Mouse (Mus musculus) embryonic facial prominence, embryonic 11.5 days (tissue): ENCODE measurements at regions not wholly inside any gene's neighbourhood (a gene's known extent, or its start where the extent isn't known, plus 50 kb on each side); places are given as distances from the start of the nearest gene placed in this dataset.

Experiments
- ATAC-seq: fragments of 200-750 bp; cut with Nextera tagmentation; replicated peaks from 2 replicates; pipeline ENCODE4 v1.8.0; 2017; ENCODE audit warnings: low read depth; ENCODE audit not compliant: insufficient number of reproducible peaks, low FRiP score, low TSS enrichment
- DNase-seq: peaks from one replicate; pipeline ENCODE4 v3.0.0-alpha.2; 2015; ENCODE audit warnings: low spot score
- H3K27ac ChIP-seq: fragments of 300-500 bp; sonication (generic); replicated peaks from 2 replicates; pipeline ENCODE4 v1.5.1; 2014; ENCODE audit warnings: mild to moderate bottlenecking, low read depth, low read length, control low read depth
- H3K27me3 ChIP-seq: fragments of 300-500 bp; sonication (generic); 2 replicates; pipeline ENCODE4 v1.6.1; 2014; ENCODE audit warnings: mild to moderate bottlenecking, low read length, moderate library complexity, mixed read lengths; ENCODE audit not compliant: control insufficient read depth, insufficient read depth
- H3K36me3 ChIP-seq: fragments of 300-500 bp; sonication (generic); replicated peaks from 2 replicates; pipeline ENCODE4 v1.6.1; 2014; ENCODE audit warnings: low read depth, mild to moderate bottlenecking, low read length, moderate library complexity, mixed read lengths; ENCODE audit not compliant: control insufficient read depth, insufficient read depth
- H3K4me1 ChIP-seq: fragments of 300-500 bp; sonication (generic); 2 replicates; pipeline ENCODE4 v1.6.1; 2014; ENCODE audit warnings: low read length, mixed read lengths; ENCODE audit not compliant: control insufficient read depth, insufficient read depth
- H3K4me2 ChIP-seq: fragments of 300-500 bp; sonication (generic); 2 replicates; pipeline ENCODE4 v1.6.1; 2014; ENCODE audit warnings: low read depth, mild to moderate bottlenecking, control low read depth, low read length, moderate library complexity
- H3K4me3 ChIP-seq: fragments of 300-500 bp; sonication (generic); 2 replicates; pipeline ENCODE4 v1.5.1; 2014; ENCODE audit warnings: low read depth, low read length, control low read depth
- H3K9ac ChIP-seq: fragments of 300-500 bp; sonication (generic); replicated peaks from 2 replicates; pipeline ENCODE4 v1.6.1; 2014; ENCODE audit warnings: mild to moderate bottlenecking, control low read depth, low read length
- H3K9me3 ChIP-seq: fragments of 300-500 bp; sonication (generic); replicated peaks from 2 replicates; pipeline ENCODE4 v1.6.1; 2016; ENCODE audit warnings: mild to moderate bottlenecking, low read length, inconsistent platforms, mixed read lengths; ENCODE audit not compliant: control insufficient read depth
- WGBS: fragments of 180-500 bp; shearing (Covaris S2); extraction: QIAGEN DNeasy Blood & Tissue Kit; methylation state at CpG from one replicate; pipeline ENCODE4 v1.1.7; 2014; 5-methylcytosine and 5-hydroxymethylcytosine counted together

DNA sequence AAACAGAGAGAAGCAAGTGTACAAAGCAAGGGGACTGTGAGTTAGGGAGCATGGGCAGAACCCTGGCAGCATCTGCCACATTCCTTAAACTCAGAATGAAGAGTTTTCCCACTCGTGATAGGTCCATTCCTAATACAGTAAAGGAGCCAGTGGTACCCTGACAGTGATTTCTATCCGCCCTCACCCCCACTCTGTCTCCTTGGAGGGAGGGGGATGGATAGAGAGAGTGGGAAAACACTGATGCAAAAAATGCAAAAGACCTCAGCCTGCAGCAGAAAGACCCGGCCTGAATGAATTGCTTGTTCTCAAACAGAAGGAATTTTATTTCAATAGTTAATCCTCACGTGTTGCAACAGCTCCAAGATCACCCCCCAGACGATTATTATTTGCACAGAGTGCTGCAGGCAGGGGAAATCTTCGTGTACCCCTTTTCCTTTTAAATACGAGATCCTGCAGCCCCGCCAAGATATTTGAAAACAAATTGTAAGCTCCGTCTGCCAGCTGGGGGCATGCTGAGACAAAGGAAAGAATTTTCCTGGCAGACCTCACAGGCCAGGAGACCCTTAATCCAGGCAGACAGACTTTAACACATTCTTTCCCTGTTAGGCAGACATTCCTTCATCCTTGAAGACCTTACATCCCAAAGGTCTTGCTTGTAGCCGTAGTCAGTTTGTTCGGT is 68.4 kb upstream of the Kiz start:
- H3K36me3 ChIP-seq, result no peaks in the 10 kb centered on the region
- ATAC-seq (0 out of 2 replicates have a peak, but pooled peaks have one; percentile 44), DNase-seq (peak; percentile 66)
- 0 out of 2 replicates have a peak overlapping the region, but pooled peaks have one; percentile 10 for H3K4me2 ChIP-seq
- H3K4me3 ChIP-seq, result no peak overlapping the region
- 8% methylated on average over 11 of the region's 11 CpGs for WGBS
- H3K9me3 ChIP-seq, result no peaks in the 10 kb centered on the region
- peak overlapping the region; percentile 34 for H3K9ac ChIP-seq
- H3K4me1 ChIP-seq, result no peaks in the 10 kb centered on the region; the same call in 1 of the 2 replicates
- H3K27ac ChIP-seq, result no peak overlapping the region
- H3K27me3 ChIP-seq, result no peaks in the 10 kb centered on the region

- DNase-seq, result no peak
- Histone ChIP-seq H3K4me2 (no peak overlapping the region), H3K36me3 (no peaks in the 10 kb centered on the region), H3K9me3 (no peaks in the 10 kb centered on the region), H3K4me1 (no peaks in the 10 kb centered on the region; the same call in 1 of the 2 replicates), H3K9ac (no peak overlapping the region), H3K27ac (0 out of 2 replicates have a peak overlapping the region, but pooled peaks have one; percentile 28), H3K4me3 (no peak overlapping the region), H3K27me3 (no peaks in the 10 kb centered on the region)
- no peak for ATAC-seq
- WGBS, result 51% methylated on average over 5 of the region's 5 CpGs
Observed at GRCm38 (mm10) chr2:146787811-146788455, 67.7 kb upstream of the Kiz start.

DNA sequence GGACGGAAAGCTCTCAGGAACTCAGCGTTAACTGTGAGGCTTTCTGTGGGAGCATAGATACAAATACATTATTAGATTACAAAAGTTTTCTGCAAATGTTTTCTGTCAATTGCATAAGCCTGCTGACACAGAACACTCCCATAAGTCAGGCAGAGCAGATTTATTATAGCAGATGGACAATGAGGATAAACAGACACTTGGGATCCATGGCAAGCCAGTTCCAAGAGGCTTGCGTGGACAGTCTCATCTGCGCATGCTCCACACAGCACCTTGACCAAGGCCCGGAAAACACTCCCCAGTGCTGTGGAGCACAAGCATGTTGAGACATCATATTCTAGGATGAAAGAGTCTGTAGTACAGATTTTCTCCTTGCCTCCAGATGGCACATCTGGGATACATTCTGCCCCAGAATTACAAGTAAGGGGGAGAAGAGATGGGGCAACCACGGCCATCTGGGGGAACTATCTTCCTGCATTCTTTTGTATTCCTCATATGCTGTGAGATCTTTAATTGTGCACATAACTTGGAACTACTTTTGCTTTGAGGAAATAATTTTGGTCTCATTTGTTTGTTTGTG is 62.7 kb upstream of the Kiz start:
- DNase-seq (no peak), ATAC-seq (0 out of 2 replicates have a peak, but pooled peaks have one; percentile 23)
- H3K9me3 ChIP-seq, result no peaks in the 10 kb centered on the region
- H3K36me3 ChIP-seq, result no peaks in the 10 kb centered on the region
- H3K9ac ChIP-seq, result no peak overlapping the region
- no peaks in the 10 kb centered on the region for H3K27me3 ChIP-seq
- no peaks in the 10 kb centered on the region for H3K4me1 ChIP-seq
- H3K27ac ChIP-seq, result no peak overlapping the region
- 73% methylated on average over 6 of the region's 6 CpGs for WGBS
- no peak overlapping the region for H3K4me3 ChIP-seq
- no peak overlapping the region for H3K4me2 ChIP-seq

DNA sequence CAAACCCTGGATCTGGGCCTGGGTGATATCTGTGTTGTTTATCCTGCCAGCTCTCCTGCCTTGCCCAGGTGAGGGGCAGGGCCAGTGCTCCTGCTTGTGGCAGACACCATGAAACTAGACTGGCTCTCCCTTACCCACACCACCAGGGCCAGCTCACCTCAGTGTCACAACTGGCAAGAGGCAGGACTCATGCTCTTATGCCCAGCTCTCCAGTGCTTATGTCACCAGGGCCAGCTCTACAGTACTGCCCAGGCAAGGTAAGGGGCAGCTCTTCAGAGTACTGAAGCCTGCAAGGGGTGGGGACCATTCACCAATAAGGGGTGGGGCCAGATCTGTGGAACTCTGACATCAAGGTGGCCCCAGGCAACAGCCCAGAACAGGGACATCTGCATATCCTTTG is 52.7 kb upstream of the Kiz start:
- ATAC-seq (no peak), DNase-seq (no peak)
- H3K27ac ChIP-seq, result no peak overlapping the region
- H3K4me3 ChIP-seq, result no peak overlapping the region
- H3K4me2 ChIP-seq, result no peak overlapping the region
- H3K4me1 ChIP-seq, result no peaks in the 10 kb centered on the region
- no peaks in the 10 kb centered on the region for H3K36me3 ChIP-seq
- H3K9ac ChIP-seq, result no peak overlapping the region
- H3K27me3 ChIP-seq, result no peaks in the 10 kb centered on the region
- H3K9me3 ChIP-seq, result no peaks in the 10 kb centered on the region
